31 mouse cellular contexts compared by ENCODE assay signal in the genomic region with DNA sequence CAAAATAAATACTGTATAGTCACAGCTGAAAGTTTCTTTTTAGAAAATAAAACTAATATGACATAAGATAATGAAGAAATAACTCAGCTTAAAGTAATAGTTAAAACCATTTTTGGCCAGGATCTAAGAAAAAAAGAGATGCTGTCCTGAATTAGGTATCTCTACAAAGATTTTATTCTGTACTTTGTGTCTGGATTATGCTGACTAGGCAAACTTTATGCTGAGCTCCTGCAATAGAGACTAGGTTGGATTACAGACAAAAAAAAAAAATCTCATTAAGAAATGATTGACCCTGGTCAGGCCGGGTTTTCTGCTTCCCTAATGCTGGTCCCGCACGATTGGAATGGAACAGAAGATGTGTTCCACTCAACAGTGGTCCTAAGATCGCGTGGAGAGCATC.
"Had no signal": no experiment of that assay in that cellular context is flagged by ENCODE, and none has a peak within 500 bp of the region (broad histone marks: within the 10 kb centered on the region; RNA-seq: fewer than 3 reads in every experiment).

No protein-coding gene starts in this region.

- H3K4me3 ChIP-seq: heart, embryonic 10.5 days; heart, embryonic 12.5 days; heart, embryonic 13.5 days; heart, embryonic 15.5 days; hindbrain, embryonic 10.5 days; hindbrain, embryonic 12.5 days; hindbrain, embryonic 13.5 days; hindbrain, embryonic 15.5 days; intestine, embryonic 15.5 days; kidney, embryonic 15.5 days; layer of hippocampus, adult 2 months; left cerebral cortex, adult 2 months had no signal

- H3K36me3 ChIP-seq: heart, embryonic 10.5 days; heart, embryonic 12.5 days; heart, embryonic 13.5 days; heart, embryonic 15.5 days; hindbrain, embryonic 10.5 days; hindbrain, embryonic 12.5 days; hindbrain, embryonic 13.5 days; hindbrain, embryonic 15.5 days; intestine, embryonic 15.5 days; kidney, embryonic 15.5 days had no signal

- H3K9ac ChIP-seq: heart, embryonic 12.5 days; heart, embryonic 13.5 days; heart, embryonic 15.5 days; hindbrain, embryonic 12.5 days; hindbrain, embryonic 13.5 days; hindbrain, embryonic 14.5 days; hindbrain, embryonic 15.5 days; intestine, embryonic 15.5 days; kidney, embryonic 15.5 days had no signal

- H3K27me3 ChIP-seq: heart, embryonic 12.5 days; heart, embryonic 13.5 days; heart, embryonic 15.5 days; hindbrain, embryonic 12.5 days; hindbrain, embryonic 13.5 days; hindbrain, embryonic 15.5 days; intestine, embryonic 15.5 days; kidney, embryonic 15.5 days had no signal

- H3K9me3 ChIP-seq: heart, embryonic 10.5 days; heart, embryonic 12.5 days; heart, embryonic 13.5 days; heart, embryonic 15.5 days; hindbrain, embryonic 10.5 days; hindbrain, embryonic 12.5 days; hindbrain, embryonic 13.5 days; hindbrain, embryonic 15.5 days; intestine, embryonic 15.5 days; kidney, embryonic 15.5 days had no signal

- H3K4me1 ChIP-seq: heart, embryonic 10.5 days; heart, embryonic 12.5 days; heart, embryonic 13.5 days; heart, embryonic 15.5 days; hindbrain, embryonic 10.5 days; hindbrain, embryonic 12.5 days; hindbrain, embryonic 13.5 days; hindbrain, embryonic 15.5 days; intestine, embryonic 15.5 days; kidney, embryonic 15.5 days had no signal

- H3K27ac ChIP-seq: heart, embryonic 10.5 days; heart, embryonic 13.5 days; heart, embryonic 15.5 days; hindbrain, embryonic 10.5 days; hindbrain, embryonic 12.5 days; hindbrain, embryonic 13.5 days; hindbrain, embryonic 14.5 days; hindbrain, embryonic 15.5 days; hindbrain, postnatal 0 days; intestine, embryonic 15.5 days; kidney, embryonic 15.5 days; kidney, postnatal 0 days; layer of hippocampus, adult 2 months; left cerebral cortex, adult 2 months had no signal

- DNase-seq: heart, postnatal 10 days; heart, postnatal 14 days; heart, postnatal 36 days; kidney, adult 11 months; kidney, adult 18-20 months; kidney, adult 2 months; kidney, adult 8-10 months; kidney, adult 9 months; kidney, postnatal 10 days; kidney, postnatal 14 days; kidney, postnatal 25 days; kidney, postnatal 36 days; kidney, postnatal 4 days; layer of hippocampus, adult 9-11 months; layer of hippocampus, postnatal 36 days had no signal

- H3K4me2 ChIP-seq: heart, embryonic 11.5 days; heart, embryonic 12.5 days; heart, embryonic 13.5 days; heart, embryonic 15.5 days; hindbrain, embryonic 12.5 days; hindbrain, embryonic 13.5 days; hindbrain, embryonic 14.5 days; hindbrain, embryonic 15.5 days; intestine, embryonic 15.5 days; kidney, embryonic 15.5 days had no signal
